19 mouse cellular contexts compared by ENCODE assay signal in the genomic region with DNA sequence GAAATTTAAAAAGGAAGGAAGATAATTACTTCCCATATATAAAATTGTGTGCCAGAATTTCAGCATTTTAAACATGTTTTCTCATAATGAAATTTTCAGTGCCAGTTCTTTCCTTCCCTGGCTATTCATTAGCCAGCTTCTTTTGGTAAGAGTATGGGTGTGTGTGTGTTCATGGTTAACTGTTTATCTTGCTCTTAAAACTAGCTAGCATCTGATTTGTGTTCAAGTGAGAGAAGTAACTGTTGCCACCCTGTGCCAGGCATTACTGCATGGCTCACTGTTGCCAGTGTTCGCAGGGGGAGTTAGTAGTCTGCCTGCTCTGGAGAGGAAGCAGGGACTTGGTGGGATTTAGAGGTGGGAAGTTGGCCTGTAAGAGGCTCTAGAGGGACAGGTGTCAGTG.
DNase-seq lines count a peak whose midpoint lies in the region; ATAC-seq and TF ChIP-seq lines count a peak whose summit lies in the region.
"Had no signal": no experiment of that assay in that cellular context is flagged by ENCODE, and none has a peak within 500 bp of the region (broad histone marks: within the 10 kb centered on the region; RNA-seq: fewer than 3 reads in every experiment).

No protein-coding gene starts in this region.

- no peak for TF ChIP-seq POLR2A in kidney, adult 2 months (IDR thresholded peaks at IDR 0.05; ENCODE audit: low read depth, low read length)

- H3K27me3 ChIP-seq in kidney, adult 2 months (replicated peaks; ENCODE audit: control insufficient read depth, insufficient read depth, low read length): no peaks in the 10 kb centered on the region
- no peaks in the 10 kb centered on the region for H3K27me3 ChIP-seq in neural tube, embryonic 12.5 days (replicated peaks)
- H3K27me3 ChIP-seq: embryonic facial prominence, embryonic 12.5 days; heart, embryonic 12.5 days; limb, embryonic 12.5 days; megakaryocyte, embryonic 14.5 days had no signal

- intact Hi-C loops in left cerebral cortex, adult 2 months (cut with DNase I): no loop called here

- H3K9me3 ChIP-seq in neural tube, embryonic 12.5 days: no peaks in the 10 kb centered on the region
- H3K9me3 ChIP-seq: embryonic facial prominence, embryonic 12.5 days; heart, embryonic 12.5 days; limb, embryonic 12.5 days; megakaryocyte, embryonic 14.5 days had no signal

- no peak overlapping the region for H3K4me2 ChIP-seq in neural tube, embryonic 12.5 days (replicated peaks)
- H3K4me2 ChIP-seq: embryonic facial prominence, embryonic 12.5 days; heart, embryonic 12.5 days; limb, embryonic 12.5 days had no signal

- ATAC-seq in neural tube, embryonic 12.5 days (ENCODE audit: low FRiP score, low read depth): no peak

- peaks cover 19% of the 10 kb centered on the region for H3K4me1 ChIP-seq in kidney, adult 2 months (ENCODE audit: control insufficient read depth, insufficient read depth, low read length)
- H3K4me1 ChIP-seq in neural tube, embryonic 12.5 days: peaks cover 9% of the 10 kb centered on the region; the same call in 1 of the 2 replicates

- 17% methylated on average over 1 of the region's 1 CpGs for WGBS in kidney, adult 2 months
- WGBS in neural tube, embryonic 12.5 days: 88% methylated on average over 1 of the region's 1 CpGs

- H3K27ac ChIP-seq in kidney, adult 2 months (ENCODE audit: insufficient read depth, low read depth, low read length): no peak overlapping the region
- H3K27ac ChIP-seq in left cerebral cortex, adult 2 months: peak overlapping the region; percentile 42
- H3K27ac ChIP-seq in neural tube, embryonic 12.5 days: no peak overlapping the region
- H3K27ac ChIP-seq: embryonic facial prominence, embryonic 12.5 days; limb, embryonic 12.5 days had no signal

- DNase-seq in kidney, adult 2 months: peak; percentile 51
- no peak for DNase-seq in kidney, postnatal 10 days
- DNase-seq in left cerebral cortex, adult 2 months (ENCODE audit: extremely low spot score in 1 of 2, low spot score in 2 of 2): no peak
- DNase-seq in left cerebral cortex, adult 11 months (ENCODE audit: low spot score): no peak
- DNase-seq in neural tube, embryonic 10.5 days (ENCODE audit: extremely low spot score, low spot score): no peak
- no peak for DNase-seq in testis, postnatal 10 days (ENCODE audit: low spot score)
- DNase-seq: adrenal gland, adult 2 months; heart, postnatal 36 days; layer of hippocampus, adult 9-11 months; midbrain, embryonic 14.5 days; right cerebral cortex, postnatal 14 days; spleen, adult 18-20 months; thymus, postnatal 4 days had no signal

- no peak for TF ChIP-seq CTCF in kidney, adult 2 months (conservative IDR thresholded peaks at IDR 0.05; ENCODE audit: insufficient read depth, insufficient read length, low read depth, low read length)
- TF ChIP-seq CTCF in left cerebral cortex, adult 2 months (IDR thresholded peaks at IDR 0.05): no peak

- no peaks in the 10 kb centered on the region for H3K36me3 ChIP-seq in kidney, adult 2 months (ENCODE audit: control insufficient read depth, insufficient read depth, low read length)
- peaks cover 16% of the 10 kb centered on the region for H3K36me3 ChIP-seq in neural tube, embryonic 12.5 days

- H3K4me3 ChIP-seq in kidney, adult 2 months (ENCODE audit: insufficient read depth, low read depth, low read length): no peak overlapping the region
- H3K4me3 ChIP-seq in left cerebral cortex, adult 2 months: no peak overlapping the region
- H3K4me3 ChIP-seq in neural tube, embryonic 12.5 days: no peak overlapping the region
- H3K4me3 ChIP-seq: embryonic facial prominence, embryonic 12.5 days; erythroblast, embryonic 14.5 days; heart, embryonic 12.5 days; limb, embryonic 12.5 days; megakaryocyte, embryonic 14.5 days had no signal

- 0 out of 2 replicates have a peak overlapping the region, but pooled peaks have one; percentile 9 for H3K9ac ChIP-seq in neural tube, embryonic 12.5 days
- H3K9ac ChIP-seq: embryonic facial prominence, embryonic 12.5 days; heart, embryonic 12.5 days; limb, embryonic 12.5 days had no signal
